Mouse (Mus musculus) hindbrain, postnatal 0 days (tissue): ENCODE results near the gene Mettl8. TPM values are rescaled to one million over a fixed set of nuclear protein-coding genes. Genes with fewer than 3 reads are reported as not detected.

Source experiments
- ATAC-seq: fragments of 200-750 bp; cut with Nextera tagmentation; 2 replicates; pipeline ENCODE4 v1.8.0; 2017; ENCODE audit warnings: mild to moderate bottlenecking, moderate TSS enrichment, moderate library complexity
- DNase-seq: peaks from one replicate; pipeline ENCODE4 v3.0.0-alpha.2; 2015; ENCODE audit warnings: low spot score
- H3K27ac ChIP-seq: fragments of 300-500 bp; sonication (generic); 2 replicates; pipeline ENCODE4 v1.5.1; 2014; ENCODE audit warnings: mild to moderate bottlenecking
- H3K27me3 ChIP-seq: fragments of 300-500 bp; sonication (generic); 2 replicates; pipeline ENCODE4 v1.6.1; 2014; ENCODE audit warnings: low read length, mixed read lengths; ENCODE audit not compliant: insufficient read depth
- H3K36me3 ChIP-seq: fragments of 300-500 bp; sonication (generic); 2 replicates; pipeline ENCODE4 v1.6.1; 2014; ENCODE audit warnings: low read length, mixed read lengths; ENCODE audit not compliant: insufficient read depth
- H3K4me1 ChIP-seq: fragments of 300-500 bp; sonication (generic); 2 replicates; pipeline ENCODE4 v1.6.1; 2014; ENCODE audit warnings: antibody characterized with exemption, low read length, mixed read lengths; ENCODE audit not compliant: insufficient read depth
- H3K4me2 ChIP-seq: fragments of 300-500 bp; sonication (generic); 2 replicates; pipeline ENCODE4 v1.6.1; 2014; ENCODE audit warnings: low read depth, mild to moderate bottlenecking, low read length, moderate library complexity, mixed read lengths
- H3K4me3 ChIP-seq: fragments of 300-500 bp; sonication (generic); 2 replicates; pipeline ENCODE4 v1.5.1; 2014; ENCODE audit warnings: low read length
- H3K9ac ChIP-seq: fragments of 300-500 bp; sonication (generic); replicated peaks from 2 replicates; pipeline ENCODE4 v1.6.1; 2014; ENCODE audit warnings: mild to moderate bottlenecking, low read length, moderate library complexity, mixed read lengths
- H3K9me3 ChIP-seq: fragments of 300-500 bp; sonication (generic); 2 replicates; pipeline ENCODE4 v1.6.1; 2016; ENCODE audit warnings: low read length, mixed read lengths
- CTCF ChIP-seq: IDR thresholded peaks from 2 replicates; pipeline ENCODE4 v1.5.1; 2016; ENCODE audit warnings: antibody characterized with exemption, control low read depth, low read depth
- WGBS: fragments of 180-500 bp; shearing (Covaris S2); extraction: QIAGEN DNeasy Blood & Tissue Kit; methylation state at CpG from one replicate; pipeline ENCODE4 v1.1.7; 2014; 5-methylcytosine and 5-hydroxymethylcytosine counted together
- polyA plus RNA-seq: library from polyadenylated mRNA; unstranded; fragments of >200 nt; fragmentation: Nextera tagmentation; extraction: Ambion mirVana; gene quantifications from 2 replicates; pipeline ENCODE4 v1.2.1, GENCODE M21; 2015
- total RNA-seq: library from RNA; depleted of rRNA; stranded (reverse); fragments of >200 nt; gene quantifications from 2 replicates; pipeline ENCODE4 v1.2.3, GENCODE M21; 2014

Gene Mettl8
- total and polyA plus RNA-seq, 2 experiments from 2014 or later = 7.9 to 8.1 TPM

DNA sequence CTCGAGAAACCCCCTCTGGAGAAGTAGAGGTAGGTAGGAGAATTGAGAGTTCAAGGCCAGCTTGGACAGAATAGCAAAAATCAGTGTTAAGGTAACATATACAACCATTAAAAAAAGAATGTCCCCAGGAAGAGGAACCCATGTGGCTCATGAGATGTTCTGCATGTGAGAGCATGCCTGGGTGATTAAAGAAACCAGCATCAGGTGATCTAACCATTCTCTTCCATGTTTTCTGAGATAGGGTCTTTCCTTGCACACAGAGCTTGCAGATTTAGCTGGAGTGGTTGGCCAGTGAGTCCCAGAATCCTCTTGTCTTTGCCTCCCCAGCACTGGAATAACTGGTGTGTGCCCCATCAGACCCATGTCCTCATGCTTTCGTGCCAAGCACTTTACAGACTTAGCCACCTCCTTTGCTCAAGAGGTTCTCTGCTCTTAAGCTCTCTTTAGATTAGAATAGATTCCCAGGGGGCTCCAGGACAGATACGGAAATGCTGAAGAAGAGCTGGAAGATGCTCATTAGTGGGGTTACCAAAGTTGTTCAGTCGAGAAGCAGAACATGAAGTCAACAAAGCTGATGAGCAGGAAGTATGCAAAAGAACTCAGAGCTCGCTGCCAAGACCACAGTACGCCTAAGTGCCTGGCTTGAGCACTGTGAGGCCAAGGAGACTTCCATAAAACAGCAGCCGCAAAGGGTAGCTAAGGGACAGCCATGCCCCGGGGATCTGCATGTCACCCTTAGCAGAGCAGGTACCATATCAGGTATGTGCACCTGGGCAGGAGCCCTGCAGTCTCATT, 110.7 kb downstream of the Mettl8 start:
- H3K9me3 ChIP-seq = no peaks in the 10 kb centered on the region
- no peaks in the 10 kb centered on the region for H3K36me3 ChIP-seq
- H3K9ac ChIP-seq = no peak overlapping the region
- H3K27me3 ChIP-seq = no peaks in the 10 kb centered on the region
- no peak for TF ChIP-seq CTCF
- H3K4me2 ChIP-seq = no peak overlapping the region
- DNase-seq = no peak
- H3K27ac ChIP-seq = no peak overlapping the region
- ATAC-seq = no peak
- no peak overlapping the region for H3K4me3 ChIP-seq
- no peaks in the 10 kb centered on the region for H3K4me1 ChIP-seq
- 86% methylated on average over 8 of the region's 8 CpGs for WGBS

DNA sequence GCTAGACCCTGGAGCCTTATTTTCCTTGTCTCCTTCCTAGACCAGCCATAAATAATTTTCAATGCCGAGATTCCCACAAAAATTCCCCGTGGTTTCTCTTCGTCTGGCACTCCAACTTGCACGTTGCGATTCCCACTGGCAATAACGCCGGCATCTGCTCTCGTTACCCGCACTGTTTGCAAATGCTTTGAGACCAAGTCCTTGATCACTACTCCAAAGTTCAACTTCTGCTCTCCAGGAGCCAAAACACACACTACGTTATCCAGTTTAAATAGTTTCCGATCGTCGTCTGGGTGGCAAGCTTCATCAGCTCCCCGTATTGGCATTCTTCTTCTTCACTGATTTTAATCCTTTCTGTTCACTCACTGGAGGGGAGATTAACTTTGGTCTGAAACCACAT, 114.6 kb downstream of the Mettl8 start:
- DNase-seq (no peak), ATAC-seq (no peak)
- H3K9me3 ChIP-seq = no peaks in the 10 kb centered on the region
- no peak overlapping the region for H3K4me3 ChIP-seq
- no peaks in the 10 kb centered on the region for H3K4me1 ChIP-seq
- no peaks in the 10 kb centered on the region for H3K27me3 ChIP-seq
- H3K9ac ChIP-seq = no peak overlapping the region
- WGBS = 75% methylated on average over 14 of the region's 14 CpGs
- TF ChIP-seq CTCF = no peak
- H3K27ac ChIP-seq = no peak overlapping the region
- H3K4me2 ChIP-seq = no peak overlapping the region
- H3K36me3 ChIP-seq = no peaks in the 10 kb centered on the region

DNA sequence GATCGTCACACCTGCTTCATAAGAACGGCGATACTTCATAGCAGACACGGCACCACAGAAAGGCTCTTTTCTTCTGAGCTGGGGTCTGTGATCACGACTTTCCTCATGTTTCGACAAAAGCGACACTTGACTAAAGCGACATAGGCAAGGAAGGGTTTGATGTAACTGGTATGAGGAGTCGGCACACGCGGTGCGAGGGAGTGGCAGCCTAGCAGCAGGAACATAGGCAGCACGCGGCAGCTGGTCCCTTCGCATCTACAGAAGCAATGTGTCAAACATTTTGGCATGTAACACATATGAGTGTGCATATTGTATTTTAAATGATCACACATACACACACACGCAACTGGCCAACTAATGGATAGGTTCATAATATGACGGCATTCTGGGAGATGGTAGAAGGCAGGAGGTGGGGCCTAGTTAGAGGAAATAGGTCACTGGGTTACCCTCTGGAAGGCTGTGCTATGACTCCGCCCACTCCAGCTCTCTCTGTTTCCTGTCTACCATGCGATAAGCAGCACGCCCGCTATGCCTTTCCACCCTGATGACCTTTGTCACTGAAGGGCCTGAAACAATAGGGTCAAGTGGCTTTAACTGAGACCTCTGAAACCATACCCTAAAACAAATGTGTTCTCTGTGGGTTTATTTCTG, 116.4 kb downstream of the Mettl8 start:
- Histone ChIP-seq H3K4me3 (no peak overlapping the region), H3K9ac (no peak overlapping the region), H3K9me3 (no peaks in the 10 kb centered on the region), H3K4me1 (no peaks in the 10 kb centered on the region), H3K4me2 (no peak overlapping the region), H3K27me3 (no peaks in the 10 kb centered on the region), H3K27ac (no peak overlapping the region), H3K36me3 (no peaks in the 10 kb centered on the region)
- no peak for DNase-seq
- 88% methylated on average over 21 of the region's 21 CpGs for whole genome bisulfite sequencing
- TF ChIP-seq CTCF = no peak
- ATAC-seq = no peak

DNA sequence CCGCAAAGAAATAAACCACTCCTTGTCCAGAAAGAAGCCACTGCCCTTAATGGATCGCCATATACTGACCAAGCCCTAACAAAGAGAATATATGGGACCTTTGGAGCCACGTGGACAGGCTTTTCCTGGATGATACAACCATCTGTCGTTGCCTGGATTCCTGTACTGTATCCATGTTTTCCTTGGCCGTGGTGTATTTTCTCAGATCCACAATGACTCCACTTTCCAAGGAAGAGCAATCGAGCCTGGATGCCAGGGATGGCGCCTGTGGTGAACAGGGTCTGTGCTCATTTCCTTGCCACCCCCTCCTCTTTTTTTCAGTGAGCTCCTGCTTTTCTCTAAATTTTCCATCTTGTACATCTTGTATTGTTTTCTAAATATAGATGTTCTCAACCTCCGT, 120.6 kb downstream of the Mettl8 start:
- Histone ChIP-seq H3K4me3 (no peak overlapping the region), H3K9me3 (no peaks in the 10 kb centered on the region), H3K27ac (no peak overlapping the region), H3K27me3 (no peaks in the 10 kb centered on the region), H3K36me3 (no peaks in the 10 kb centered on the region), H3K9ac (no peak overlapping the region), H3K4me1 (no peaks in the 10 kb centered on the region), H3K4me2 (no peak overlapping the region)
- 73% methylated on average over 8 of the region's 8 CpGs for WGBS
- no peak for TF ChIP-seq CTCF
- ATAC-seq = no peak
- no peak for DNase-seq

DNA sequence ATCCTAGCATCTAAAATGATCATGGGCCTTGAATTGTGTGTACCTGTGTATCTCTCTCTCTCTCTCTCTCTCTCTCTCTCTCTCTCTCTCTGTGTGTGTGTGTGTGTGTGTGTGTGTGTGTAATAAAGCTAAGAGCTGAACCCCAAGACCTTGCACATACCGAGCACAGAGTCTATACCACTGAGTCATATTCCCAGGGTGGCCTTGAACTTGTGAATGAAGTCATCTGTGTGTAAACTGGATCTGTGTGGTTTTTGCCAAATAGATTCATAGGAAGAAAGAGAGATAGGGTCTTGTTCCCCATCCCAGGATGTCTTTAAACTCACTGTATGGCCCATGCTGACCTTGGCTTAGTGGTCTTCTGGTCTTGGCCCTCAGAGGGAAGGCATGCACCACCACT, 121.9 kb downstream of the Mettl8 start:
- H3K27me3 ChIP-seq = no peaks in the 10 kb centered on the region
- no peak overlapping the region for H3K4me2 ChIP-seq
- H3K4me3 ChIP-seq = no peak overlapping the region
- no peaks in the 10 kb centered on the region for H3K36me3 ChIP-seq
- no peak overlapping the region for H3K9ac ChIP-seq
- no peak for TF ChIP-seq CTCF
- WGBS = 100% methylated on average over 1 of the region's 1 CpGs
- no peak for ATAC-seq
- H3K27ac ChIP-seq = no peak overlapping the region
- no peaks in the 10 kb centered on the region for H3K9me3 ChIP-seq
- no peak for DNase-seq
- no peaks in the 10 kb centered on the region for H3K4me1 ChIP-seq

DNA sequence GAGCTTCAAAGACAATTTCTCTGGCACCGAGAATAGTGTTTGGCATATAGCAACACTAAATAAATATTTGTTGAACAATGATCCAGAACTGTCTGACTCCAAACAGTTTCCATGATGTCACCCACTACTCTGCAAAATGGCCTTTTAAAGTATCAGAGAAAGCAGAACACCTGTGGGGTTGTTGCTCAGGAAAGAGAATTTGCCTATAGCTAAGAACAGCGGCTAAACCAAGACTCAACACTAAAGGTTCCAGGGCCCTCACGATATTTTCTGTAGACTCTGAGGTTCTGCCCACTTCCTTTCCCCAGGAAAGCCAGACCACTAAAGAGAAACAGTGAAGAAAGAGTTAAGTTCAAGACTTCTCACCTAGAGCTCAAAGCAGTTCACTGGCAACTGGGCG, 122.4 kb downstream of the Mettl8 start:
- no peak overlapping the region for H3K27ac ChIP-seq
- H3K9me3 ChIP-seq = no peaks in the 10 kb centered on the region
- no peaks in the 10 kb centered on the region for H3K4me1 ChIP-seq
- no peaks in the 10 kb centered on the region for H3K27me3 ChIP-seq
- H3K36me3 ChIP-seq = no peaks in the 10 kb centered on the region
- H3K4me2 ChIP-seq = no peak overlapping the region
- TF ChIP-seq CTCF = no peak
- H3K4me3 ChIP-seq = no peak overlapping the region
- DNase-seq (no peak), ATAC-seq (no peak)
- no peak overlapping the region for H3K9ac ChIP-seq
- 85% methylated on average over 4 of the region's 4 CpGs for WGBS
